Mouse (Mus musculus): ENCODE results near the gene Pef1. TPM values are rescaled to one million over a fixed set of nuclear protein-coding genes. Genes with fewer than 3 reads are reported as not detected.

Pef1 gene
- polyA plus RNA-seq, 1 experiment: 118 TPM

- no peak for TF ChIP-seq CTCF (IDR thresholded peaks at IDR 0.05; ENCODE audit: insufficient read depth, low read length)
- no peak for TF ChIP-seq POLR2A (IDR thresholded peaks at IDR 0.05; ENCODE audit: borderline replicate concordance, extremely low read depth, low read depth, low read length)
- H3K4me1 ChIP-seq (ENCODE audit: control insufficient read depth, insufficient read depth, low read length): peaks cover 45% of the 10 kb centered on the region
- 45% methylated on average over 5 of the region's 5 CpGs for WGBS
- DNase-seq: no peak
- no peak overlapping the region for H3K4me3 ChIP-seq (replicated peaks; ENCODE audit: extremely low read depth, low read depth, low read length)
Observed at GRCm38 (mm10) chr4:130176156-130176720, 73.9 kb downstream of the Pef1 start.

- H3K4me1 ChIP-seq (ENCODE audit: control insufficient read depth, insufficient read depth, low read length): peaks cover 39% of the 10 kb centered on the region
- DNase-seq: peak; percentile 55
- TF ChIP-seq CTCF (IDR thresholded peaks at IDR 0.05; ENCODE audit: insufficient read depth, low read length) (no peak), POLR2A (IDR thresholded peaks at IDR 0.05; ENCODE audit: borderline replicate concordance, extremely low read depth, low read depth, low read length) (no peak)
- no peak overlapping the region for H3K4me3 ChIP-seq (replicated peaks; ENCODE audit: extremely low read depth, low read depth, low read length)
- WGBS: 19% methylated on average over 4 of the region's 4 CpGs
Observed at GRCm38 (mm10) chr4:130177087-130177486, 74.7 kb downstream of the Pef1 start.

- WGBS: 33% methylated on average over 7 of the region's 7 CpGs
- Histone ChIP-seq H3K4me1 (ENCODE audit: control insufficient read depth, insufficient read depth, low read length) (peaks cover 38% of the 10 kb centered on the region), H3K4me3 (replicated peaks; ENCODE audit: extremely low read depth, low read depth, low read length) (no peak overlapping the region)
- TF ChIP-seq CTCF (IDR thresholded peaks at IDR 0.05; ENCODE audit: insufficient read depth, low read length): no peak
- no peak for TF ChIP-seq POLR2A (IDR thresholded peaks at IDR 0.05; ENCODE audit: borderline replicate concordance, extremely low read depth, low read depth, low read length)
- DNase-seq: peak; percentile 50
Observed at GRCm38 (mm10) chr4:130177536-130177935, 75.2 kb downstream of the Pef1 start.

Other genes with a start within 250 kb of the Pef1 start
- 0.09 TPM in 1 of 2 replicates, not detected in the other for gene Spocd1, start 173.3 kb upstream of the Pef1 start, polyA plus RNA-seq (2012; rRNA removed)
- gene Adgrb2, start 117.7 kb upstream of the Pef1 start, polyA plus RNA-seq (2012; rRNA removed): 0.80 and 4.6 TPM in 2 replicates
- 27.9 and 31.8 TPM in 2 replicates for gene Col16a1, start 54.7 kb upstream of the Pef1 start, polyA plus RNA-seq (2012; rRNA removed)
- gene Hcrtr1, start 36.8 kb downstream of the Pef1 start, polyA plus RNA-seq (2012; rRNA removed): 0.19 and 0.66 TPM in 2 replicates
- gene Tinagl1, start 72.6 kb downstream of the Pef1 start, polyA plus RNA-seq (2012; rRNA removed): 134 and 222 TPM in 2 replicates
- gene Gm853, start 119.8 kb downstream of the Pef1 start, polyA plus RNA-seq (2012; rRNA removed): not detected in 2 replicates
- gene Serinc2, start 176.6 kb downstream of the Pef1 start, polyA plus RNA-seq (2012; rRNA removed): 42.2 and 66.5 TPM in 2 replicates
- 48.5 and 75.4 TPM in 2 replicates for gene Fabp3, start 206.0 kb downstream of the Pef1 start, polyA plus RNA-seq (2012; rRNA removed)
- gene Gm10570, start 206.1 kb downstream of the Pef1 start, polyA plus RNA-seq (2012; rRNA removed): 0.40 TPM in 1 of 2 replicates, not detected in the other

All from lung, adult 2 months (tissue).